In genomic region chr7:49065621-49066475, GRCm38 (mm10) we compare ENCODE assay signal across 9 mouse cellular contexts.
A peak's percentile ranks its signal among the peaks of the same experiment; 100 is the strongest.
DNase-seq lines count a peak whose midpoint lies in the region; ATAC-seq and TF ChIP-seq lines count a peak whose summit lies in the region.
"Had no signal": no experiment of that assay in that cellular context is flagged by ENCODE, and none has a peak within 500 bp of the region (broad histone marks: within the 10 kb centered on the region; RNA-seq: fewer than 3 reads in every experiment).

No protein-coding gene starts in this region.

- H3K4me1 ChIP-seq in neural tube, embryonic 14.5 days (ENCODE audit: control insufficient read depth, insufficient read depth, low read length): peaks cover 37% of the 10 kb centered on the region
- H3K4me1 ChIP-seq: limb, embryonic 15.5 days had no signal

- H3K36me3 ChIP-seq in neural tube, embryonic 14.5 days (ENCODE audit: control insufficient read depth, insufficient read depth, low read length): no peaks in the 10 kb centered on the region
- H3K36me3 ChIP-seq: limb, embryonic 15.5 days had no signal

- H3K27ac ChIP-seq in gastrocnemius, adult 2 months: no peak overlapping the region
- H3K27ac ChIP-seq in neural tube, embryonic 14.5 days (ENCODE audit: low read depth, low read length): peak overlapping the region; percentile 52
- H3K27ac ChIP-seq: limb, embryonic 15.5 days had no signal

- no peak for DNase-seq in gastrocnemius, adult 2 months
- DNase-seq in gastrocnemius, adult 18-20 months (ENCODE audit: low spot score): no peak
- DNase-seq in Muller cell, postnatal 12 days (ENCODE audit: inconsistent ontology term): peak; percentile 40
- DNase-seq in embryo, embryonic 11 days: peak; percentile 70
- peak; percentile 68 for DNase-seq in kidney, postnatal 10 days
- DNase-seq in layer of hippocampus, adult 18-20 months (ENCODE audit: low spot score in 2 of 2): no peak

- peak; percentile 34 for TF ChIP-seq CTCF in gastrocnemius, adult 2 months (IDR thresholded peaks at IDR 0.05)

- no peak overlapping the region for H3K4me3 ChIP-seq in gastrocnemius, adult 2 months
- H3K4me3 ChIP-seq in neural tube, embryonic 14.5 days (ENCODE audit: low read depth, low read length): no peak overlapping the region
- H3K4me3 ChIP-seq: limb, embryonic 15.5 days had no signal

- H3K9me3 ChIP-seq in neural tube, embryonic 14.5 days (ENCODE audit: control insufficient read depth, low read length): no peaks in the 10 kb centered on the region
- H3K9me3 ChIP-seq: limb, embryonic 15.5 days had no signal

- intact Hi-C loops in gastrocnemius, adult 2 months (cut with DNase I): no loop called here

- no peak overlapping the region for H3K4me2 ChIP-seq in neural tube, embryonic 14.5 days (ENCODE audit: low read depth, low read length)
- H3K4me2 ChIP-seq: limb, embryonic 15.5 days had no signal

- no peak overlapping the region; the same call in 1 of the 2 replicates for H3K9ac ChIP-seq in neural tube, embryonic 14.5 days (replicated peaks; ENCODE audit: low read depth, low read length)
- H3K9ac ChIP-seq: limb, embryonic 15.5 days had no signal

- ATAC-seq in neural tube, embryonic 14.5 days (ENCODE audit: low read depth): no peak
- ATAC-seq in CD4-positive, CD25-positive, alpha-beta regulatory T cell, adult 4 months: no peak

- no peaks in the 10 kb centered on the region for H3K27me3 ChIP-seq in neural tube, embryonic 14.5 days (ENCODE audit: control insufficient read depth, insufficient read depth, low read length)
- H3K27me3 ChIP-seq: limb, embryonic 15.5 days had no signal

- 22% methylated on average over 9 of the region's 9 CpGs for WGBS in neural tube, embryonic 14.5 days

Comparison
In these comparisons a context has a peak if more than half of its experiments do, and no peak if none do; other contexts are left out.
1. DNase-seq: peak in Muller cell, postnatal 12 days (single experiment), embryo, embryonic 11 days (single experiment) and kidney, postnatal 10 days (single experiment); none in gastrocnemius, adult 2 months (single experiment), gastrocnemius, adult 18-20 months (single experiment) and layer of hippocampus, adult 18-20 months (0 of 2).